Mouse (Mus musculus) neural tube, embryonic 13.5 days (tissue): ENCODE measurements around the gene Gm26566. TPM values are rescaled to one million over a fixed set of nuclear protein-coding genes. Genes with fewer than 3 reads are reported as not detected.
"Not testable (repeated sequence)": the region's sequence is repeated elsewhere in the genome, so short reads cannot be mapped to it uniquely, and the experiment has no call there.

ENCODE experiments used
- ATAC-seq: fragments of 200-750 bp; cut with Nextera tagmentation; 2 replicates; pipeline ENCODE4 v1.8.0; 2017; ENCODE audit warnings: low read depth, mild to moderate bottlenecking, moderate TSS enrichment, moderate library complexity
- H3K27ac ChIP-seq: fragments of 300-500 bp; sonication (generic); replicated peaks from 2 replicates; pipeline ENCODE4 v1.5.1; 2015; ENCODE audit warnings: moderate library complexity, mild to moderate bottlenecking, inconsistent platforms
- H3K27me3 ChIP-seq: fragments of 300-500 bp; sonication (generic); 2 replicates; pipeline ENCODE4 v1.6.1; 2015; ENCODE audit warnings: mild to moderate bottlenecking, inconsistent platforms
- H3K36me3 ChIP-seq: fragments of 300-500 bp; sonication (generic); 2 replicates; pipeline ENCODE4 v1.6.1; 2015; ENCODE audit warnings: mild to moderate bottlenecking, inconsistent platforms
- H3K4me1 ChIP-seq: fragments of 300-500 bp; sonication (generic); replicated peaks from 2 replicates; pipeline ENCODE4 v1.6.1; 2015; ENCODE audit warnings: inconsistent platforms
- H3K4me2 ChIP-seq: fragments of 300-500 bp; sonication (generic); 2 replicates; pipeline ENCODE4 v1.6.1; 2015; ENCODE audit warnings: inconsistent platforms, mild to moderate bottlenecking, moderate library complexity
- H3K4me3 ChIP-seq: fragments of 300-500 bp; sonication (generic); 2 replicates; pipeline ENCODE4 v1.5.1; 2015; ENCODE audit warnings: mild to moderate bottlenecking, inconsistent platforms
- H3K9ac ChIP-seq: fragments of 300-500 bp; sonication (generic); 2 replicates; pipeline ENCODE4 v1.6.1; 2015; ENCODE audit warnings: moderate library complexity, mild to moderate bottlenecking, inconsistent platforms
- H3K9me3 ChIP-seq: fragments of 300-500 bp; sonication (generic); 2 replicates; pipeline ENCODE4 v1.6.1; 2016; ENCODE audit warnings: inconsistent platforms
- WGBS: fragments of 180-500 bp; shearing (Covaris S2); methylation state at CpG from one replicate; pipeline ENCODE4 v1.1.7; 2015; 5-methylcytosine and 5-hydroxymethylcytosine counted together
- polyA plus RNA-seq: library from polyadenylated mRNA; unstranded; fragments of >200 nt; fragmentation: Nextera tagmentation; extraction: Ambion mirVana; gene quantifications from 2 replicates; pipeline ENCODE4 v1.2.1, GENCODE M21; 2015

Gm26566 gene
- polyA plus RNA-seq, 1 experiment from 2014 or later, result 1.5 TPM

DNA sequence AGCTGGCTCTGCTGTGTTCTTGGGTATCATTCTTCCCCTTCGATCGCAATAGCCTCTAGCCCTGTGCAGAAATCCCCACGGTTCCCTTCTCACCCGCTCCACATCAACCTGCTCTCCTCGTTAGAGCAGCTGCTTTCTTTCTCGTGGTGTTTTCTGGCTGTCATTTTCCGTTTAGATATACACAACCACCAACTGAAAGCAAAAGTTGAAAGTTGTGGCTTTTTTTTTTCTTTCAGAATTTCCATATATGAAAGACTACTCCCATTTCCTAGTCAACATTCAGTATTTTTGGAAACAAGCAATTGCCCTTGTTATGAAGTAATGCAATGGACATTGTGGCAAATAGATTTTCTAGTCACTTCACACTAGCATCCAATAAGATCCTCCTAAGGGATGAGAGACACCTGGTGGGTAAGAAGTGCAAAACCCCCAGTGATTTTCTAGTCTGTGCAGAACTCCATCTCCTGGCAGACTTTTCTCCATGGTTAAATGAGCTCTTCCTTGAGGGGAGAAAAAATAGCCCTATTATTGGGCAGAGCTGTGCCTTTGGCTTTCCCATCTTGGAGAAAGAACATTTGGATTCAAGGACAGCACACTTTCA lies 21.3 kb downstream of the Gm26566 start:
- peaks cover 9% of the 10 kb centered on the region for H3K4me1 ChIP-seq
- no peak for ATAC-seq
- WGBS, result 86% methylated on average over 7 of the region's 7 CpGs
- H3K36me3 ChIP-seq, result no peaks in the 10 kb centered on the region
- no peak overlapping the region for H3K4me3 ChIP-seq
- no peak overlapping the region for H3K9ac ChIP-seq
- H3K27me3 ChIP-seq, result no peaks in the 10 kb centered on the region
- no peaks in the 10 kb centered on the region for H3K9me3 ChIP-seq
- no peak overlapping the region for H3K27ac ChIP-seq
- H3K4me2 ChIP-seq, result no peak overlapping the region

GRCm38 (mm10) chr4:88744207-88744606 lies 22.6 kb downstream of the Gm26566 start:
- ATAC-seq, result no peak

GRCm38 (mm10) chr4:88749926-88750325 lies 28.3 kb downstream of the Gm26566 start:
- Histone ChIP-seq H3K36me3 (no peaks in the 10 kb centered on the region), H3K27ac (no peak overlapping the region), H3K4me1 (peaks cover 9% of the 10 kb centered on the region), H3K27me3 (no peaks in the 10 kb centered on the region), H3K9ac (no peak overlapping the region), H3K4me3 (no peak overlapping the region), H3K4me2 (no peak overlapping the region), H3K9me3 (no peaks in the 10 kb centered on the region)
- no peak for ATAC-seq
- whole genome bisulfite sequencing, result 66% methylated on average over 6 of the region's 6 CpGs

More at GRCm38 (mm10) chr4:88744207-88744606, 22.6 kb downstream of the Gm26566 start:
- Histone ChIP-seq H3K27me3 (no peaks in the 10 kb centered on the region), H3K9me3 (no peaks in the 10 kb centered on the region), H3K36me3 (no peaks in the 10 kb centered on the region), H3K4me2 (no peak overlapping the region), H3K27ac (no peak overlapping the region), H3K4me1 (peaks cover 9% of the 10 kb centered on the region), H3K4me3 (no peak overlapping the region), H3K9ac (no peak overlapping the region)
- 65% methylated on average over 3 of the region's 3 CpGs for WGBS

GRCm38 (mm10) chr4:88754818-88755340 lies 33.3 kb downstream of the Gm26566 start, which contains the start of gene Gm13271:
Gene Gm13271, plus strand, starts transcription at chr4:88754868.
- H3K4me1 ChIP-seq, H3K27me3 ChIP-seq, H3K4me2 ChIP-seq, H3K27ac ChIP-seq, H3K36me3 ChIP-seq, H3K9ac ChIP-seq, ATAC-seq, H3K4me3 ChIP-seq, H3K9me3 ChIP-seq: not testable (repeated sequence)
- WGBS, result 80% methylated on average over 15 of the region's 15 CpGs

DNA sequence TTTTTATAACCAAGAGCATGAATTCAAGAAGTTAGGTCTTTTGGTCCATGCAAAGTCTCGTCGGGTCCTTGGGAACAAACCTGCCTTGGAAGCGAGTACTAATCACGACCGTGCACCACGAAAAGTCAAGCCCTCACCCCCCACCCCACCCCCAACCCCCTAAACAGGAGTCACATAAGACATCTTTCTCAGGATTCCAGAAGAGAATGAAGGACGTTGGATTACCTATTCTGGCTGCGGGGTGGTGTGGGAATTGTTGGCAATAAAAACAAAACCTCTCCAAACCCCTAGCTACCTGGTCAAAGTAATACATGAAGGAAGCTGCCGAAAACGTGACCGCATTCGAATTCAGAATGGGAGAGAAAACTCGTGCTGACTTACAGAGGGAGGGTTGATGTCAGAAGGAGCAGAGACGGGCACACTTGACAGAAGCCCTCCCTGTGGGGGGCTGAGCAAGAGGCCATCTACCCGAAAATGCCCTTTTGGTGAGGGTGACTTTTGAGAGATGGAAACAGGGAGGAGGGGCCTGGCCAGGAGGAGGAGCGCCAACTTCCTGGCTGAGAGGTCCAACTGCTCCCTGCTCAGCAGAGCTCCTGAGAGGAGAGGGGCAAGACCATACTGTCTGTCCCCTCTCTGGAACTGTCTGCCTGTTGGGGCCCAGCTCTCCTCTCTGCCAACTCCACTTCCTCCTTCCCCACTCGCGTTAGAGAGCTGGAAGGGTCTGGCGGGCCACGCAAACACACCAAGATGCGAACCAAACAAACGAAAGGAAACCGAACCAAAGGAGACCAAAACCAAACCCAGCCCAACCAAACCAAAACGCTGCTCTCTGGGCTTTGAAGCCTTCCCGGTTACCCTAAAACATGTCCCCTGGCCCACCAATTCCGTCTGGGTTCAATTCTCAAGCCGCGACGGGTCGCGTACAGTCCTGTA lies 35.2 kb downstream of the Gm26566 start:
- not testable (repeated sequence) for H3K27me3 ChIP-seq
- 13% methylated on average over 28 of the region's 31 CpGs for WGBS

DNA sequence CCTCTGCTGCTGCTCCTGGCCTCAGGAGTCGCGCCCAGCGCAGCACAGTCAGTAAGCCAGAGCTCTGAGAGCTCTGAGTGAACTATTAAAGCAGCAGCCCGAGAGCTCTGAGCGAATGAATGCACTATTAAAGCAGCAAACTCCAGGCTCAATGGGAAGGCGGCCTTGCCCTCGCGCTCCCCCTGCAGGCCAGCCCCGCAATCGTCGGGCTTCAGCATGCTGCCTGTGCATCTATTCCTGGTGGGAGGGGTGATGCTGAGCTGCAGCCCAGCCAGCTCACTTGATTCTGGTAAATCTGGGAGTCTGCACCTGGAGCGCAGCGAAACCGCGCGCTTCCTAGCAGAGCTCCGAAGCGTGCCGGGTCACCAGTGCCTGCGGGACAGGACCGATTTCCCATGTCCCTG lies 36.0 kb downstream of the Gm26566 start:
- under 1% methylated on average over 16 of the region's 21 CpGs for WGBS
- not testable (repeated sequence) for H3K27me3 ChIP-seq, H3K4me1 ChIP-seq, H3K36me3 ChIP-seq, H3K9me3 ChIP-seq
- H3K4me2 ChIP-seq, result peak overlapping the region; percentile 72
- peak; percentile 100 for ATAC-seq
- H3K27ac ChIP-seq, result peak overlapping the region; percentile 79
- H3K4me3 ChIP-seq, result peak overlapping the region; percentile 46
- peak overlapping the region; percentile 68 for H3K9ac ChIP-seq

More for the DNA sequence above, 35.2 kb downstream of the Gm26566 start:
- H3K9ac ChIP-seq, result peak overlapping the region; percentile 68
- H3K9me3 ChIP-seq, H3K4me1 ChIP-seq, H3K36me3 ChIP-seq: not testable (repeated sequence)
- H3K4me3 ChIP-seq, result peak overlapping the region; percentile 46
- ATAC-seq, result 0 out of 2 replicates have a peak, but pooled peaks have one; percentile 27
- H3K4me2 ChIP-seq, result peak overlapping the region; percentile 72
- peak overlapping the region; percentile 79 for H3K27ac ChIP-seq

DNA sequence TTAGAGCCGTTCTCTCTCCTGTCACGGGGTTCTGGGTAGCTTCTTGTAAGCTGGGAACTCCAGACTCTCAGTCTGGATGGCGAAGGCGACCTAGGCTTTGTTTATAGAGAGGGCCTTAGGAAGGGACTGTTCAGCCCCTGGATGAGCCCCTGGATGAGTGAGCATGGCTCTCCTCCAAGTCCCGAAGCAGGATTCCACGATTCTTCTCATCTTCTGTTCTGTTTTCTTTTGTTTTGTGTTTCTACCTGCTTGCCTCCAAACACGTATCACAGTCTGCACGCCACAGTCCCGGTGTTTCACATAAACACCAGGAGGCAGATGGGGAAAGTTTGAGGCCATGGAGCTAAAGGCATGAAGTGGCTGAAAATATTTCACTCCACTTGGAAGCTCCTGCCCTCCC lies 37.1 kb downstream of the Gm26566 start:
- H3K4me3 ChIP-seq, H3K27me3 ChIP-seq, H3K9ac ChIP-seq, H3K4me1 ChIP-seq, H3K36me3 ChIP-seq, H3K27ac ChIP-seq, H3K4me2 ChIP-seq, ATAC-seq, H3K9me3 ChIP-seq: not testable (repeated sequence)
- WGBS, result 83% methylated on average over 9 of the region's 9 CpGs

DNA sequence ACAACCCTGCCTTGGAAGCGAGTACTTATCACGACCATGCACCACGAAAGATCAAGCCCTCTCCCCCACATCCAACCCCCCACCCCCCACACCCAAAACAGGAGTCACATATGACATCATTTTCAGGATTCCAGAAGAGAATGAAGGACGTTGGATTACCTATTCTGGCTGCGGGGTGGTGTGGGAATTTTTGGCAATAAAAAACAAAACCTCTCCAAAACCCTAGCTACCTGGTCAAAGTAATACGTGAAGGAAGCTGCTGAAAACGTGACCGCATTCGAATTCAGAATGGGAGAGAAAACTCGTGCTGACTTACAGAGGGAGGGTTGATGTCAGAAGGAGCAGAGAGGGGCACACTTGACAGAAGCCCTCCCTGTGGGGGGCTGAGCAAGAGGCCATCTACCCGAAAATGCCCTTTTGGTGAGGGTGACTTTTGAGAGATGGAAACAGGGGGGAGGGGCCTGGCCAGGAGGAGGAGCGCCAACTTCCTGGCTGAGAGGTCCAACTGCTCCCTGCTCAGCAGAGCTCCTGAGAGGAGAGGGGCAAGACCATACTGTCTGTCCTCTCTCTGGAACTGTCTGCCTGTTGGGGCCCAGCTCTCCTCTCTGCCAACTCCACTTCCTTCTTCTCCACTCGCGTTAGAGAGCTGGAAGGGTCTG lies 38.1 kb downstream of the Gm26566 start, which contains the start of gene Gm13283:
Gene Gm13283, plus strand, starts transcription at position 510 of the 659 bp plus-strand sequence.
- WGBS, result 37% methylated on average over 11 of the region's 14 CpGs
- not testable (repeated sequence) for H3K27ac ChIP-seq, H3K9ac ChIP-seq, H3K36me3 ChIP-seq, H3K4me1 ChIP-seq, ATAC-seq, H3K9me3 ChIP-seq, H3K27me3 ChIP-seq
- H3K4me2 ChIP-seq, result peak within 1 kb of the TSS; percentile 54
- H3K4me3 ChIP-seq, result peak within 1 kb of the TSS; percentile 33

DNA sequence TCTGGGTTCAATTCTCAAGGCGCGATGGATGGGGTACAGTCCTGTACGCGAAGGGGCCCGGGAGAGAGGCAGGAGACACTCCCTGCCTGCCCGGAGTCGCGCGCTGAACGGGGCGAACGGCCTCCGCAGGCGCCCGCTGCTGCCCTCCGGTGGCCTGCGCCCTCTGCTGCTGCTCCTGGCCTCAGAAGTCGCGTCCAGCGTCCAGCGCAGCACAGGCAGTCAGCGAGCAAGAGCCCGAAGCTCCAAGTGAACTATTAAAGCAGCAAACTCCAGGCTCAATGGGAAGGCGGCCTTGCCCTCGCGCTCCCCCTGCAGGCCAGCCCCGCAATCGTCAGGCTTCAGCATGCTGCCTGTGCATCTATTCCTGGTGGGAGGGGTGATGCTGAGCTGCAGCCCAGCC lies 38.8 kb downstream of the Gm26566 start:
- H3K9ac ChIP-seq, H3K4me1 ChIP-seq, H3K27ac ChIP-seq, H3K9me3 ChIP-seq, H3K36me3 ChIP-seq, ATAC-seq, H3K27me3 ChIP-seq: not testable (repeated sequence)
- 3% methylated on average over 20 of the region's 28 CpGs for WGBS
- peak overlapping the region; percentile 33 for H3K4me3 ChIP-seq
- H3K4me2 ChIP-seq, result peak overlapping the region; percentile 54

GRCm38 (mm10) chr4:88761776-88762175 lies 40.2 kb downstream of the Gm26566 start:
- H3K9ac ChIP-seq, H3K4me2 ChIP-seq, H3K4me3 ChIP-seq, ATAC-seq, H3K4me1 ChIP-seq, H3K9me3 ChIP-seq, H3K27ac ChIP-seq, H3K27me3 ChIP-seq, H3K36me3 ChIP-seq: not testable (repeated sequence)
- 75% methylated on average over 6 of the region's 8 CpGs for WGBS

DNA sequence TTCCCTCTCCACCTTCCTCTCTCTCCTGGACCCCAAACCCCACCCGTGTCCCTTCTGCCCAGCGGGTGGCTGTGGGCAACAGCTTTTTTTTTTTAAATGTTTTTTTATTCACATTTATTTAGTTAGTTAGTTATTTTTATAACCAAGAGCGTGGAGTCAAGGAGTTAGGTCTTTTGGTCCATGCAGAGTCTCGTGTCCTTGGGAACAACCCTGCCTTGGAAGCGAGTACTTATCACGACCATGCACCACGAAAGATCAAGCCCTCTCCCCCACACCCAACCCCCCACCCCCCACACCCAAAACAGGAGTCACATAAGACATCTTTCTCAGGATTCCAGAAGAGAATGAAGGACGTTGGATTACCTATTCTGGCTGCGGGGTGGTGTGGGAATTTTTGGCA lies 40.7 kb downstream of the Gm26566 start:
- H3K9me3 ChIP-seq, H3K4me2 ChIP-seq, H3K4me1 ChIP-seq, H3K36me3 ChIP-seq, H3K27me3 ChIP-seq, H3K9ac ChIP-seq, H3K27ac ChIP-seq, H3K4me3 ChIP-seq, ATAC-seq: not testable (repeated sequence)
- 64% methylated on average over 9 of the region's 9 CpGs for WGBS
